Mouse (Mus musculus) adrenal gland, adult 10 weeks (tissue): ENCODE data around the gene Tenm3. TPM values are rescaled to one million over a fixed set of nuclear protein-coding genes. Genes with fewer than 3 reads are reported as not detected.

Experiments used
- polyA plus RNA-seq: library from polyadenylated mRNA; stranded (reverse); fragments of 350-450 nt; fragmentation: Illumina TruSeq; extraction: RNeasy Lipid Tissue Mini Kit (QIAGEN cat#74804); gene quantifications from one replicate; pipeline ENCODE4 v1.2.3, GENCODE M21; 2014; ENCODE audit warnings: low read depth, low replicate concordance

Gene Tenm3
- 6.6 TPM for polyA plus RNA-seq

GRCm38 (mm10) chr8:48843931-48844285, at the start of gene Tenm3:
Tenm3 (minus strand) TSS chr8:48843951.

